Mouse (Mus musculus) limb, embryonic 12.5 days (tissue): ENCODE results near the gene Spg11. TPM values are rescaled to one million over a fixed set of nuclear protein-coding genes. Genes with fewer than 3 reads are reported as not detected.
"Not testable (repeated sequence)": the region's sequence is repeated elsewhere in the genome, so short reads cannot be mapped to it uniquely, and the experiment has no call there.

Source experiments
- ATAC-seq: fragments of 200-750 bp; cut with Nextera tagmentation; 2 replicates; pipeline ENCODE4 v1.8.0; 2017; ENCODE audit warnings: low read depth, moderate TSS enrichment; ENCODE audit not compliant: insufficient number of reproducible peaks, insufficient read depth, low FRiP score, low TSS enrichment
- H3K27ac ChIP-seq: fragments of 300-500 bp; sonication (generic); 2 replicates; pipeline ENCODE4 v1.5.1; 2016; ENCODE audit warnings: mild to moderate bottlenecking, moderate library complexity
- H3K27me3 ChIP-seq: fragments of 300-500 bp; sonication (generic); 2 replicates; pipeline ENCODE4 v1.6.1; 2016; ENCODE audit warnings: mild to moderate bottlenecking, moderate library complexity
- H3K36me3 ChIP-seq: fragments of 300-500 bp; sonication (generic); 2 replicates; pipeline ENCODE4 v1.6.1; 2016; ENCODE audit warnings: mild to moderate bottlenecking, moderate library complexity
- H3K4me1 ChIP-seq: fragments of 300-500 bp; sonication (generic); replicated peaks from 2 replicates; pipeline ENCODE4 v1.6.1; 2016
- H3K4me2 ChIP-seq: fragments of 300-500 bp; sonication (generic); 2 replicates; pipeline ENCODE4 v1.6.1; 2016; ENCODE audit warnings: mild to moderate bottlenecking, moderate library complexity
- H3K4me3 ChIP-seq: fragments of 300-500 bp; sonication (generic); replicated peaks from 2 replicates; pipeline ENCODE4 v1.5.1; 2016; ENCODE audit warnings: mild to moderate bottlenecking
- H3K9ac ChIP-seq: fragments of 300-500 bp; sonication (generic); replicated peaks from 2 replicates; pipeline ENCODE4 v1.6.1; 2016; ENCODE audit warnings: mild to moderate bottlenecking, moderate library complexity
- H3K9me3 ChIP-seq: fragments of 300-500 bp; sonication (generic); 2 replicates; pipeline ENCODE4 v1.6.1; 2016; ENCODE audit warnings: mild to moderate bottlenecking, moderate library complexity
- WGBS: fragments of 180-500 bp; shearing (Covaris S2); methylation state at CpG from one replicate; pipeline ENCODE4 v1.1.7; 2016; 5-methylcytosine and 5-hydroxymethylcytosine counted together
- polyA plus RNA-seq: library from polyadenylated mRNA; unstranded; fragments of >200 nt; fragmentation: Nextera tagmentation; extraction: Ambion mirVana; gene quantifications from 2 replicates; pipeline ENCODE4 v1.2.1, GENCODE M21; 2016

Spg11 gene
- polyA plus RNA-seq, 1 experiment from 2014 or later, result 12.1 TPM

- no peak for ATAC-seq
- Histone ChIP-seq H3K36me3 (peaks cover 66% of the 10 kb centered on the region), H3K4me2 (no peak overlapping the region), H3K27me3 (no peaks in the 10 kb centered on the region), H3K9me3 (no peaks in the 10 kb centered on the region), H3K27ac (no peak overlapping the region), H3K9ac (no peak overlapping the region), H3K4me1 (no peaks in the 10 kb centered on the region), H3K4me3 (no peak overlapping the region)
These were observed 74.3 kb downstream of the Spg11 start for GRCm38 (mm10) chr2:122043926-122044325.

GRCm38 (mm10) chr2:122036064-122036463 is 82.1 kb downstream of the Spg11 start:
- Histone ChIP-seq H3K4me3 (no peak overlapping the region), H3K9ac (no peak overlapping the region), H3K9me3 (no peaks in the 10 kb centered on the region), H3K4me1 (no peaks in the 10 kb centered on the region), H3K27ac (no peak overlapping the region), H3K36me3 (peaks cover 63% of the 10 kb centered on the region), H3K4me2 (no peak overlapping the region), H3K27me3 (no peaks in the 10 kb centered on the region)
- 94% methylated on average over 3 of the region's 3 CpGs for WGBS
- no peak for ATAC-seq

GRCm38 (mm10) chr2:122031970-122032369 is 86.2 kb downstream of the Spg11 start:
- no peaks in the 10 kb centered on the region for H3K27me3 ChIP-seq
- H3K9me3 ChIP-seq, result no peaks in the 10 kb centered on the region
- no peak overlapping the region for H3K4me2 ChIP-seq
- no peak overlapping the region for H3K4me3 ChIP-seq
- no peak overlapping the region for H3K27ac ChIP-seq
- no peak overlapping the region for H3K9ac ChIP-seq
- ATAC-seq, result no peak
- 86% methylated on average over 5 of the region's 6 CpGs for WGBS
- peaks cover 14% of the 10 kb centered on the region for H3K4me1 ChIP-seq
- peaks cover 35% of the 10 kb centered on the region for H3K36me3 ChIP-seq

GRCm38 (mm10) chr2:122028756-122029700 is 89.2 kb downstream of the Spg11 start:
- Histone ChIP-seq H3K4me2 (peak overlapping the region; percentile 72), H3K9ac (peak overlapping the region; percentile 95), H3K36me3 (peaks cover 21% of the 10 kb centered on the region), H3K9me3 (no peaks in the 10 kb centered on the region), H3K4me3 (peak overlapping the region; percentile 97), H3K27ac (peak overlapping the region; percentile 87), H3K4me1 (peaks cover 14% of the 10 kb centered on the region), H3K27me3 (no peaks in the 10 kb centered on the region)
- WGBS, result 2% methylated on average over 66 of the region's 71 CpGs
- peak; percentile 54 for ATAC-seq

GRCm38 (mm10) chr2:122027862-122028755 is 90.1 kb downstream of the Spg11 start, which contains the start of gene Eif3j1:
Eif3j1 (plus strand) TSS chr2:122028546.
- H3K4me1 ChIP-seq, result peaks cover 14% of the 10 kb centered on the region
- no peaks in the 10 kb centered on the region for H3K27me3 ChIP-seq
- H3K9me3 ChIP-seq, result no peaks in the 10 kb centered on the region
- peak within 1 kb of the TSS; percentile 97 for H3K4me3 ChIP-seq
- H3K36me3 ChIP-seq, result peaks cover 14% of the 10 kb centered on the region; the same call in 1 of the 2 replicates
- H3K4me2 ChIP-seq, result peak within 1 kb of the TSS; percentile 72
- ATAC-seq, result peak; percentile 99
- under 1% methylated on average over 49 of the region's 67 CpGs for WGBS
- peak within 1 kb of the TSS; percentile 95 for H3K9ac ChIP-seq
- peak within 1 kb of the TSS; percentile 87 for H3K27ac ChIP-seq

- 92% methylated on average over 10 of the region's 10 CpGs for WGBS
- Histone ChIP-seq H3K4me1 (peaks cover 14% of the 10 kb centered on the region), H3K9ac (peak overlapping the region; percentile 95; the same call in 1 of the 2 replicates), H3K4me3 (peak overlapping the region; percentile 97; the same call in 1 of the 2 replicates), H3K4me2 (peak overlapping the region; percentile 49)
- not testable (repeated sequence) for ATAC-seq, H3K27me3 ChIP-seq, H3K27ac ChIP-seq, H3K36me3 ChIP-seq, H3K9me3 ChIP-seq
These were observed 91.1 kb downstream of the Spg11 start for GRCm38 (mm10) chr2:122027091-122027490.

- no peak for ATAC-seq
- no peak overlapping the region for H3K27ac ChIP-seq
- WGBS, result 71% methylated on average over 2 of the region's 2 CpGs
- 0 out of 2 replicates have a peak, but pooled peaks cover 1% of the 10 kb centered on the region for H3K4me1 ChIP-seq
- no peaks in the 10 kb centered on the region for H3K36me3 ChIP-seq
- no peaks in the 10 kb centered on the region for H3K27me3 ChIP-seq
- no peak overlapping the region for H3K4me3 ChIP-seq
- no peak overlapping the region for H3K9ac ChIP-seq
- no peak overlapping the region for H3K4me2 ChIP-seq
- no peaks in the 10 kb centered on the region for H3K9me3 ChIP-seq
These were observed 95.9 kb downstream of the Spg11 start for GRCm38 (mm10) chr2:122022284-122022683.

- Histone ChIP-seq H3K4me3 (no peak overlapping the region), H3K27me3 (no peaks in the 10 kb centered on the region), H3K27ac (no peak overlapping the region), H3K36me3 (peaks cover 17% of the 10 kb centered on the region), H3K9ac (no peak overlapping the region), H3K4me1 (no peaks in the 10 kb centered on the region), H3K4me2 (no peak overlapping the region), H3K9me3 (no peaks in the 10 kb centered on the region)
- ATAC-seq, result no peak
- 44% methylated on average over 1 of the region's 1 CpGs for WGBS
These were observed 99.5 kb downstream of the Spg11 start for GRCm38 (mm10) chr2:122018705-122019104.

GRCm38 (mm10) chr2:122011441-122011840 is 106.7 kb downstream of the Spg11 start:
- Histone ChIP-seq H3K4me3 (no peak overlapping the region), H3K36me3 (peaks cover 52% of the 10 kb centered on the region)
- ATAC-seq, result no peak

GRCm38 (mm10) chr2:122008832-122009231 is 109.4 kb downstream of the Spg11 start:
- no peak overlapping the region for H3K4me3 ChIP-seq
- no peak overlapping the region for H3K9ac ChIP-seq
- peaks cover 4% of the 10 kb centered on the region; the same call in 1 of the 2 replicates for H3K4me1 ChIP-seq
- no peak overlapping the region for H3K4me2 ChIP-seq
- no peaks in the 10 kb centered on the region for H3K9me3 ChIP-seq
- no peak for ATAC-seq
- no peak overlapping the region for H3K27ac ChIP-seq
- 28% methylated on average over 3 of the region's 3 CpGs for WGBS
- H3K36me3 ChIP-seq, result peaks cover 56% of the 10 kb centered on the region
- H3K27me3 ChIP-seq, result no peaks in the 10 kb centered on the region

More at GRCm38 (mm10) chr2:122011441-122011840, 106.7 kb downstream of the Spg11 start:
- no peaks in the 10 kb centered on the region for H3K9me3 ChIP-seq
- H3K9ac ChIP-seq, result no peak overlapping the region
- 78% methylated on average over 7 of the region's 7 CpGs for WGBS
- H3K4me1 ChIP-seq, result peaks cover 4% of the 10 kb centered on the region; the same call in 1 of the 2 replicates
- H3K27ac ChIP-seq, result no peak overlapping the region
- no peaks in the 10 kb centered on the region for H3K27me3 ChIP-seq
- no peak overlapping the region for H3K4me2 ChIP-seq
